In the genomic region with DNA sequence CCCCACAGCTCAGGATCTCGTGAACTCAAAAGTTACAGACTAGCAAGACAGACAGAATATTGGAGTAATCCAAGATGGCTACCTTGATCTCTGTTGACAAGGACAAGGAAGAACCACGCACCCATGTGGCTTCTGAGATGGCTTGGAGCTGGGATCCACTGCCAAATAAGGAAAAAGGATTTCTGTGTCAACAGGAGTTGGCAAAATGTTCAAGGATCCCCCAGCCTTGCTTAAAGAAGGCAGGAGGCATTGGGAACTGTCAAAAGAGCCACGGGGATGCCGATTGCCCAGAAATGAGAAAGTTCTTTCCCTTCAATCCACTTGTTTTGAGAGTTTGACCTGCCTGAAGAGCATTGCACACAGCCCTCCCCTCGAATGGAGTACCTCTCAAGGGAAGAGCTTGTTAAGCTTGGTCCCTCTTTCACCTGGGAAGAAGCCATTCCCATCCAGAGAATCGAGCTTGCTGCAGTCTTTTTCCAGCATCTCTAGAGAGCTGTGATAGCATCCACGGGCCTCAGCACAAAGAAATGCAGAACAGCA, we compare ENCODE assay signal across 16 mouse cellular contexts. TPM values are rescaled to one million over a fixed set of nuclear protein-coding genes. Genes with fewer than 3 reads are reported as not detected.
"Had no signal": no experiment of that assay in that cellular context is flagged by ENCODE, and none has a peak within 500 bp of the region (broad histone marks: within the 10 kb centered on the region; RNA-seq: fewer than 3 reads in every experiment).

No protein-coding gene starts in this region.

- H3K4me3 ChIP-seq: limb, embryonic 15.5 days; liver, embryonic 12.5 days; midbrain, embryonic 15.5 days; neural tube, embryonic 12.5 days had no signal

- H3K9me3 ChIP-seq: limb, embryonic 15.5 days; liver, embryonic 12.5 days; midbrain, embryonic 15.5 days; neural tube, embryonic 12.5 days had no signal

- DNase-seq: kidney, adult 11 months; kidney, postnatal 25 days; layer of hippocampus, adult 9-11 months; layer of hippocampus, postnatal 36 days; retina, postnatal 1 day; right cerebral cortex, postnatal 4 days; spleen, adult 18-20 months; thymus, adult 18-20 months; thymus, postnatal 14 days had no signal

- H3K27ac ChIP-seq: limb, embryonic 15.5 days; liver, embryonic 12.5 days; macrophage; midbrain, embryonic 15.5 days; neural tube, embryonic 12.5 days had no signal

- H3K36me3 ChIP-seq: limb, embryonic 15.5 days; liver, embryonic 12.5 days; midbrain, embryonic 15.5 days; neural tube, embryonic 12.5 days had no signal

- H3K4me2 ChIP-seq: limb, embryonic 15.5 days; liver, embryonic 12.5 days; midbrain, embryonic 11.5 days; midbrain, embryonic 15.5 days; neural tube, embryonic 12.5 days had no signal

- ATAC-seq: liver, embryonic 12.5 days; midbrain, embryonic 15.5 days had no signal

- H3K9ac ChIP-seq: limb, embryonic 15.5 days; liver, embryonic 12.5 days; midbrain, embryonic 15.5 days; neural tube, embryonic 12.5 days had no signal

RNA-seq across cellular contexts. Expression of a gene that starts 6.2 kb away (rescaled TPM):
- total RNA-seq: monocyte, adult 5-6 weeks had no signal
- polyA plus RNA-seq: limb, embryonic 15.5 days; macrophage had no signal

RNA-seq across cellular contexts. Expression of a gene that starts 54.9 kb away (rescaled TPM):
- total RNA-seq: monocyte, adult 5-6 weeks had no signal
